Mouse (Mus musculus): ENCODE measurements at regions not wholly inside any gene's neighbourhood (a gene's known extent, or its start where the extent isn't known, plus 50 kb on each side); places are given as distances from the start of the nearest gene placed in this dataset.

- 67% methylated on average over 7 of the region's 7 CpGs for WGBS
- H3K27me3 ChIP-seq (replicated peaks) = peaks cover 5% of the 10 kb centered on the region; the same call in 1 of the 2 replicates
- no peaks in the 10 kb centered on the region for H3K9me3 ChIP-seq (replicated peaks)
- H3K4me1 ChIP-seq (replicated peaks) = peaks cover 25% of the 10 kb centered on the region
- H3K9ac ChIP-seq = no peak overlapping the region
- no peak overlapping the region for H3K4me2 ChIP-seq
- H3K27ac ChIP-seq (ENCODE audit: poor library complexity, severe bottlenecking) = no peak overlapping the region
- no peak overlapping the region for H3K4me3 ChIP-seq
- no peak for ATAC-seq (ENCODE audit: insufficient number of reproducible peaks, low FRiP score)
- H3K36me3 ChIP-seq = no peaks in the 10 kb centered on the region
Observed at GRCm38 (mm10) chr8:8997621-8998020, 307.3 kb upstream of the Arglu1 start.

- H3K27ac ChIP-seq (ENCODE audit: poor library complexity, severe bottlenecking) = peak overlapping the region; percentile 66
- H3K36me3 ChIP-seq = no peaks in the 10 kb centered on the region
- ATAC-seq (ENCODE audit: insufficient number of reproducible peaks, low FRiP score) = peak; percentile 88
- peak overlapping the region; percentile 36 for H3K4me3 ChIP-seq
- WGBS = 5% methylated on average over 17 of the region's 17 CpGs
- peaks cover 43% of the 10 kb centered on the region for H3K4me1 ChIP-seq (replicated peaks)
- H3K27me3 ChIP-seq (replicated peaks) = no peaks in the 10 kb centered on the region
- H3K9ac ChIP-seq = peak overlapping the region; percentile 61
- no peaks in the 10 kb centered on the region for H3K9me3 ChIP-seq (replicated peaks)
- H3K4me2 ChIP-seq = peak overlapping the region; percentile 62
Observed at GRCm38 (mm10) chr8:8994596-8995189, 304.4 kb upstream of the Arglu1 start.

- peak overlapping the region; percentile 66 for H3K27ac ChIP-seq (ENCODE audit: poor library complexity, severe bottlenecking)
- WGBS = 41% methylated on average over 7 of the region's 7 CpGs
- ATAC-seq (ENCODE audit: insufficient number of reproducible peaks, low FRiP score) = no peak
- no peak overlapping the region for H3K4me3 ChIP-seq
- H3K4me2 ChIP-seq = no peak overlapping the region
- H3K9me3 ChIP-seq (replicated peaks) = no peaks in the 10 kb centered on the region
- H3K27me3 ChIP-seq (replicated peaks) = no peaks in the 10 kb centered on the region
- no peak overlapping the region for H3K9ac ChIP-seq
- H3K36me3 ChIP-seq = no peaks in the 10 kb centered on the region
- peaks cover 43% of the 10 kb centered on the region for H3K4me1 ChIP-seq (replicated peaks)
Observed at GRCm38 (mm10) chr8:8994008-8994407, 303.7 kb upstream of the Arglu1 start.

GRCm38 (mm10) chr8:8992461-8993032, 302.2 kb upstream of the Arglu1 start:
- Histone ChIP-seq H3K36me3 (no peaks in the 10 kb centered on the region), H3K9ac (peak overlapping the region; percentile 44), H3K27me3 (replicated peaks) (no peaks in the 10 kb centered on the region), H3K9me3 (replicated peaks) (0 out of 2 replicates have a peak, but pooled peaks cover 4% of the 10 kb centered on the region), H3K4me3 (peak overlapping the region; percentile 17; the same call in 1 of the 2 replicates), H3K4me2 (peak overlapping the region; percentile 51), H3K4me1 (replicated peaks) (peaks cover 41% of the 10 kb centered on the region), H3K27ac (ENCODE audit: poor library complexity, severe bottlenecking) (peak overlapping the region; percentile 90)
- peak; percentile 57 for ATAC-seq (ENCODE audit: insufficient number of reproducible peaks, low FRiP score)
- 3% methylated on average over 11 of the region's 11 CpGs for WGBS

- Histone ChIP-seq H3K9ac (no peak overlapping the region), H3K4me1 (replicated peaks) (peaks cover 41% of the 10 kb centered on the region), H3K4me3 (no peak overlapping the region), H3K36me3 (no peaks in the 10 kb centered on the region), H3K4me2 (no peak overlapping the region), H3K27me3 (replicated peaks) (no peaks in the 10 kb centered on the region), H3K9me3 (replicated peaks) (0 out of 2 replicates have a peak, but pooled peaks cover 4% of the 10 kb centered on the region), H3K27ac (ENCODE audit: poor library complexity, severe bottlenecking) (peak overlapping the region; percentile 40; the same call in 1 of the 2 replicates)
- WGBS = 65% methylated on average over 8 of the region's 8 CpGs
- ATAC-seq (ENCODE audit: insufficient number of reproducible peaks, low FRiP score) = no peak
Observed at GRCm38 (mm10) chr8:8991026-8991425, 300.7 kb upstream of the Arglu1 start.

GRCm38 (mm10) chr8:8986068-8986467, 295.7 kb upstream of the Arglu1 start:
- H3K4me2 ChIP-seq = no peak overlapping the region
- ATAC-seq (ENCODE audit: insufficient number of reproducible peaks, low FRiP score) = no peak
- H3K4me1 ChIP-seq (replicated peaks) = peaks cover 28% of the 10 kb centered on the region
- WGBS = 84% methylated on average over 9 of the region's 9 CpGs
- H3K9ac ChIP-seq = no peak overlapping the region
- no peak overlapping the region for H3K27ac ChIP-seq (ENCODE audit: poor library complexity, severe bottlenecking)
- H3K9me3 ChIP-seq (replicated peaks) = 0 out of 2 replicates have a peak, but pooled peaks cover 4% of the 10 kb centered on the region
- no peaks in the 10 kb centered on the region for H3K27me3 ChIP-seq (replicated peaks)
- no peak overlapping the region for H3K4me3 ChIP-seq
- no peaks in the 10 kb centered on the region for H3K36me3 ChIP-seq

- 77% methylated on average over 13 of the region's 13 CpGs for WGBS
- Histone ChIP-seq H3K27ac (ENCODE audit: poor library complexity, severe bottlenecking) (no peak overlapping the region), H3K4me1 (replicated peaks) (peaks cover 22% of the 10 kb centered on the region), H3K27me3 (replicated peaks) (no peaks in the 10 kb centered on the region), H3K9ac (no peak overlapping the region), H3K9me3 (replicated peaks) (0 out of 2 replicates have a peak, but pooled peaks cover 4% of the 10 kb centered on the region), H3K4me3 (no peak overlapping the region), H3K4me2 (no peak overlapping the region), H3K36me3 (no peaks in the 10 kb centered on the region)
- no peak for ATAC-seq (ENCODE audit: insufficient number of reproducible peaks, low FRiP score)
Observed at GRCm38 (mm10) chr8:8985395-8985794, 295.1 kb upstream of the Arglu1 start.

- Histone ChIP-seq H3K36me3 (no peaks in the 10 kb centered on the region), H3K9ac (no peak overlapping the region), H3K9me3 (replicated peaks) (0 out of 2 replicates have a peak, but pooled peaks cover 4% of the 10 kb centered on the region), H3K4me1 (replicated peaks) (peaks cover 22% of the 10 kb centered on the region), H3K27ac (ENCODE audit: poor library complexity, severe bottlenecking) (no peak overlapping the region), H3K4me3 (no peak overlapping the region), H3K27me3 (replicated peaks) (no peaks in the 10 kb centered on the region), H3K4me2 (peak overlapping the region; percentile 14; the same call in 1 of the 2 replicates)
- WGBS = 15% methylated on average over 11 of the region's 11 CpGs
- no peak for ATAC-seq (ENCODE audit: insufficient number of reproducible peaks, low FRiP score)
Observed at GRCm38 (mm10) chr8:8984829-8985251, 294.5 kb upstream of the Arglu1 start.

- H3K27ac ChIP-seq (ENCODE audit: poor library complexity, severe bottlenecking) = no peak overlapping the region
- H3K4me2 ChIP-seq = peak overlapping the region; percentile 14; the same call in 1 of the 2 replicates
- H3K4me3 ChIP-seq = no peak overlapping the region
- H3K4me1 ChIP-seq (replicated peaks) = peaks cover 22% of the 10 kb centered on the region
- H3K27me3 ChIP-seq (replicated peaks) = no peaks in the 10 kb centered on the region
- ATAC-seq (ENCODE audit: insufficient number of reproducible peaks, low FRiP score) = peak; percentile 38; the same call in 1 of the 2 replicates
- H3K9me3 ChIP-seq (replicated peaks) = 0 out of 2 replicates have a peak, but pooled peaks cover 4% of the 10 kb centered on the region
- no peaks in the 10 kb centered on the region for H3K36me3 ChIP-seq
- no peak overlapping the region for H3K9ac ChIP-seq
- 23% methylated on average over 13 of the region's 13 CpGs for WGBS
Observed at GRCm38 (mm10) chr8:8984159-8984828, 294.0 kb upstream of the Arglu1 start.

- peaks cover 22% of the 10 kb centered on the region for H3K4me1 ChIP-seq (replicated peaks)
- WGBS = 26% methylated on average over 5 of the region's 5 CpGs
- ATAC-seq (ENCODE audit: insufficient number of reproducible peaks, low FRiP score) = peak; percentile 75
- 0 out of 2 replicates have a peak, but pooled peaks cover 2% of the 10 kb centered on the region for H3K9me3 ChIP-seq (replicated peaks)
- no peaks in the 10 kb centered on the region for H3K27me3 ChIP-seq (replicated peaks)
- no peaks in the 10 kb centered on the region for H3K36me3 ChIP-seq
- H3K4me2 ChIP-seq = peak overlapping the region; percentile 27; the same call in 1 of the 2 replicates
- H3K27ac ChIP-seq (ENCODE audit: poor library complexity, severe bottlenecking) = no peak overlapping the region
- H3K9ac ChIP-seq = no peak overlapping the region
- no peak overlapping the region for H3K4me3 ChIP-seq
Observed at GRCm38 (mm10) chr8:8983133-8983661, 292.9 kb upstream of the Arglu1 start.

GRCm38 (mm10) chr8:8978969-8979368, 288.6 kb upstream of the Arglu1 start:
- ATAC-seq (ENCODE audit: insufficient number of reproducible peaks, low FRiP score) = no peak
- no peaks in the 10 kb centered on the region for H3K27me3 ChIP-seq (replicated peaks)
- no peaks in the 10 kb centered on the region for H3K36me3 ChIP-seq
- WGBS = 45% methylated on average over 1 of the region's 1 CpGs
- no peak overlapping the region for H3K4me2 ChIP-seq
- no peak overlapping the region for H3K9ac ChIP-seq
- peaks cover 12% of the 10 kb centered on the region for H3K4me1 ChIP-seq (replicated peaks)
- H3K27ac ChIP-seq (ENCODE audit: poor library complexity, severe bottlenecking) = no peak overlapping the region
- H3K4me3 ChIP-seq = no peak overlapping the region
- no peaks in the 10 kb centered on the region for H3K9me3 ChIP-seq (replicated peaks)
